Mouse (Mus musculus): ENCODE results near the gene Slc6a5. TPM values are rescaled to one million over a fixed set of nuclear protein-coding genes. Genes with fewer than 3 reads are reported as not detected.

Gene Slc6a5
- polyA plus RNA-seq, 1 experiment from 2014 or later = 11.8 TPM

- no peaks in the 10 kb centered on the region for H3K4me1 ChIP-seq (replicated peaks; ENCODE audit: control insufficient read depth, insufficient read depth, low read length)
- ATAC-seq (ENCODE audit: low FRiP score) (no peak), DNase-seq (ENCODE audit: low spot score) (no peak)
- H3K4me3 ChIP-seq (replicated peaks; ENCODE audit: low read length) = no peak overlapping the region
- H3K9me3 ChIP-seq (ENCODE audit: control insufficient read depth, low read length) = no peaks in the 10 kb centered on the region
- no peak overlapping the region for H3K4me2 ChIP-seq (replicated peaks)
- H3K27me3 ChIP-seq (ENCODE audit: control insufficient read depth, insufficient read depth, low read length) = no peaks in the 10 kb centered on the region; the same call in 1 of the 2 replicates
- H3K9ac ChIP-seq = no peak overlapping the region
- H3K27ac ChIP-seq = no peak overlapping the region
- no peaks in the 10 kb centered on the region for H3K36me3 ChIP-seq (replicated peaks; ENCODE audit: control insufficient read depth, insufficient read depth)
- WGBS = 91% methylated on average over 8 of the region's 8 CpGs
Measured at GRCm38 (mm10) chr7:49985947-49986346, 76.0 kb downstream of the Slc6a5 start.

DNA sequence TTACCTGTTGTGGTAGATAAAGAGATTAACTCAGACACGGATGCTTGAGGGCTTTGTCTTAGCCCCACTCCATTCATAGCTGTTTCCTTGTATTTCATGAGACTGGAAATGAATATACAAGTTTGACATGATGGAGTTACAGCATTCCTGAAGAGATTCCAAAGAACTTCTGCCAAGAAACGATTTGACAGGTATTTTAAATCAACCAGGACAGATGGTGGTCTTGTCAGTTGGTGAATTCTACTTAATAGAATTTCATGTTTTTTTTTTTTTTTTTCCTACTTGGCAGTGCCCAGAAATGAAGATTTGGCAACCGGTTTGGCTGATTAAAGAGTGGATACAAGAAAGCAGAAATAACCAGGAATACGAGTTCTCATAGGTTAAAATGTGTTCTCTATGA, 89.4 kb downstream of the Slc6a5 start:
- H3K4me3 ChIP-seq (replicated peaks; ENCODE audit: low read length) = no peak overlapping the region
- no peaks in the 10 kb centered on the region for H3K36me3 ChIP-seq (replicated peaks; ENCODE audit: control insufficient read depth, insufficient read depth)
- H3K4me2 ChIP-seq (replicated peaks) = no peak overlapping the region
- no peak overlapping the region for H3K27ac ChIP-seq
- WGBS = 80% methylated on average over 4 of the region's 4 CpGs
- no peak overlapping the region for H3K9ac ChIP-seq
- H3K9me3 ChIP-seq (ENCODE audit: control insufficient read depth, low read length) = no peaks in the 10 kb centered on the region
- ATAC-seq (ENCODE audit: low FRiP score) = no peak
- no peaks in the 10 kb centered on the region for H3K27me3 ChIP-seq (ENCODE audit: control insufficient read depth, insufficient read depth, low read length)
- DNase-seq (ENCODE audit: low spot score) = no peak
- H3K4me1 ChIP-seq (replicated peaks; ENCODE audit: control insufficient read depth, insufficient read depth, low read length) = no peaks in the 10 kb centered on the region

GRCm38 (mm10) chr7:50005268-50005667, 95.3 kb downstream of the Slc6a5 start:
- Histone ChIP-seq H3K9me3 (ENCODE audit: control insufficient read depth, low read length) (0 out of 2 replicates have a peak, but pooled peaks cover 2% of the 10 kb centered on the region), H3K4me3 (replicated peaks; ENCODE audit: low read length) (no peak overlapping the region), H3K27ac (no peak overlapping the region), H3K4me1 (replicated peaks; ENCODE audit: control insufficient read depth, insufficient read depth, low read length) (no peaks in the 10 kb centered on the region), H3K9ac (no peak overlapping the region), H3K4me2 (replicated peaks) (no peak overlapping the region), H3K36me3 (replicated peaks; ENCODE audit: control insufficient read depth, insufficient read depth) (no peaks in the 10 kb centered on the region), H3K27me3 (ENCODE audit: control insufficient read depth, insufficient read depth, low read length) (no peaks in the 10 kb centered on the region)
- ATAC-seq (ENCODE audit: low FRiP score) = no peak
- no peak for DNase-seq (ENCODE audit: low spot score)
- 81% methylated on average over 2 of the region's 2 CpGs for WGBS

Other genes with a start within 250 kb of the Slc6a5 start
- gene Htatip2, start 151.0 kb upstream of the Slc6a5 start, polyA plus RNA-seq (2014; fragmentation: Nextera tagmentation; extraction: Ambion mirVana) = 3.0 and 3.5 TPM in 2 replicates
- gene Prmt3, start 131.8 kb upstream of the Slc6a5 start, polyA plus RNA-seq (2014; fragmentation: Nextera tagmentation; extraction: Ambion mirVana) = 51.2 and 57.0 TPM in 2 replicates
- 36.0 and 47.1 TPM in 2 replicates for gene Nell1, start 64.7 kb downstream of the Slc6a5 start, polyA plus RNA-seq (2014; fragmentation: Nextera tagmentation; extraction: Ambion mirVana)

Data from hindbrain, embryonic 14.5 days (tissue).